Mouse (Mus musculus): ENCODE data around the gene B830017H08Rik. TPM values are rescaled to one million over a fixed set of nuclear protein-coding genes. Genes with fewer than 3 reads are reported as not detected.

Gene B830017H08Rik
- polyA plus RNA-seq, 2 experiments: not detected

DNA sequence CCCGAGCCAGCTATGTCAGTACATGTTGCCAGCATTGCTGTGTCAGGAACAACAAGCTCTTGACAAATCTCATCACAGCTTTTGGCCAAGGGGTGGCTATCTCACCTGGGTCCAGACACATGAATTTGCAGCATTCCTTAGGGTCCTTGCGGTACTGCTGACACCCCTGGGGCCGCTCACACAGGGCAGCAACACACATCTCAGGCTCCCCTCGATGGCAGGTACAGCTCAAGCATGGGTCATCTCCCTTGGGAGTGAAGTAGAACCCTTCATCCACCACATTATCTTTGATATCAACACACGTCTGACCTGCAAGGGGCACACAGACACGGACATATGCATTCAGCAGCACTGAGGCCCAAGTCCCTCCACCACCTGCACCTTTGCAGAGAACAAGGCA, 16.6 kb downstream of the B830017H08Rik start:
- ATAC-seq (ENCODE audit: insufficient read depth) (no peak), DNase-seq (ENCODE audit: low read depth in 3 of 3, low spot score in 3 of 3) (no peak)
- H3K27ac ChIP-seq: no peak overlapping the region
- H3K4me1 ChIP-seq (replicated peaks; ENCODE audit: control insufficient read depth in 2 of 2, insufficient read depth in 2 of 2, low read length in 1 of 2): no peaks in the 10 kb centered on the region
- no peaks in the 10 kb centered on the region for H3K27me3 ChIP-seq (ENCODE audit: control insufficient read depth, insufficient read depth, low read length)
- 78% methylated on average over 6 of the region's 6 CpGs for WGBS (ENCODE audit: insufficient replicate concordance)
- TF ChIP-seq CTCF (IDR thresholded peaks at IDR 0.05; ENCODE audit: low read depth) (no peak), EP300 (IDR thresholded peaks at IDR 0.05; ENCODE audit: low read depth) (no peak)
- no peak overlapping the region for H3K4me2 ChIP-seq (ENCODE audit: low read depth)
- peaks cover 25% of the 10 kb centered on the region for H3K36me3 ChIP-seq (replicated peaks; ENCODE audit: control insufficient read depth, insufficient read depth, low read depth)
- no peak overlapping the region for H3K9ac ChIP-seq (replicated peaks)
- H3K4me3 ChIP-seq (ENCODE audit: insufficient read depth in 1 of 2, low read depth in 2 of 2, low read length in 2 of 2): no peak overlapping the region
- H3K9me3 ChIP-seq (ENCODE audit: control insufficient read depth, low read length): no peaks in the 10 kb centered on the region

DNA sequence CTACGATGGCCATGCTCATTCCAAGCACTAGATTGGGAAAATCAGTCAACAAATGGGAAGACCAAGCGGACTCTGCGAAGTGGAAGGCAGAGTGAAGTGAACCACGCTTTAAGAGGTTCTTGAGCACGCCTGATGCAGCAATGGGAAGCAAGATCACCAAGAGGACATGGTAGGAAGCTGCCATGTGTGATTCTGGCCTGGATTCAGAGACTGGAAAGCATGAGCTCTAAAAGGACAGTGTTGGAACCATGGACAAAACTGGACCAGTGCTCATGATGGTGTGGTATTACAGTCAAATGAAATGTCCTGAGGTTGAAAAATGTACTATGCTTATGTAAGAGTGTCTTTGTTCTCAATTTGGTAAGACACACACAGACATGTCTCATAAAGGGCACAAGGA, 18.4 kb downstream of the B830017H08Rik start:
- TF ChIP-seq EP300 (IDR thresholded peaks at IDR 0.05; ENCODE audit: low read depth) (no peak), CTCF (IDR thresholded peaks at IDR 0.05; ENCODE audit: low read depth) (no peak)
- H3K4me1 ChIP-seq (replicated peaks; ENCODE audit: control insufficient read depth in 2 of 2, insufficient read depth in 2 of 2, low read length in 1 of 2): no peaks in the 10 kb centered on the region
- DNase-seq (ENCODE audit: low read depth in 3 of 3, low spot score in 3 of 3) (no peak), ATAC-seq (ENCODE audit: insufficient read depth) (no peak)
- no peak overlapping the region for H3K4me3 ChIP-seq (ENCODE audit: insufficient read depth in 1 of 2, low read depth in 2 of 2, low read length in 2 of 2)
- H3K27me3 ChIP-seq (ENCODE audit: control insufficient read depth, insufficient read depth, low read length): no peaks in the 10 kb centered on the region
- H3K36me3 ChIP-seq (replicated peaks; ENCODE audit: control insufficient read depth, insufficient read depth, low read depth): peaks cover 25% of the 10 kb centered on the region
- no peak overlapping the region for H3K9ac ChIP-seq (replicated peaks)
- WGBS (ENCODE audit: insufficient replicate concordance): 81% methylated on average over 5 of the region's 5 CpGs
- H3K27ac ChIP-seq: no peak overlapping the region
- H3K4me2 ChIP-seq (ENCODE audit: low read depth): no peak overlapping the region
- H3K9me3 ChIP-seq (ENCODE audit: control insufficient read depth, low read length): no peaks in the 10 kb centered on the region

DNA sequence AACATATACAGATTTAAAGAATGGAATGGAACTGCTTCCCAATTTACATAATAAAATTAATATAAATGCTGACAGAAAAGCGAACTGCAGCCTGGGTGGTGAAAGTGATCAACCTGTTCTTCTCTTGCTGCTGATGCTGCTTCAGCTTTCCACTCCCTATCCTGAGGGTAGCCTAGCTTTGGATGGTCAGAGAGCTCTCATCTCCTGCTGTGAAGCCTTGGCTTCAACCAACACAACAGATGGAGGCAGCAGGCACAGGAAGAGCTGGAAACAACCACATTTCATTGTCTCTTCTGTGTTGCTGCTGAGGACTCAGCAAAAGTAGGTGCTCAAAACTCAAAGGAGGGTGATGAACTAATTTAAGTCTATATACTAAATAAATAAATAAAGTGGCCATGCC, 18.9 kb downstream of the B830017H08Rik start:
- TF ChIP-seq CTCF (IDR thresholded peaks at IDR 0.05; ENCODE audit: low read depth): no peak
- no peak for TF ChIP-seq EP300 (IDR thresholded peaks at IDR 0.05; ENCODE audit: low read depth)
- Histone ChIP-seq H3K27ac (no peak overlapping the region), H3K36me3 (replicated peaks; ENCODE audit: control insufficient read depth, insufficient read depth, low read depth) (peaks cover 30% of the 10 kb centered on the region), H3K9me3 (ENCODE audit: control insufficient read depth, low read length) (no peaks in the 10 kb centered on the region), H3K4me2 (ENCODE audit: low read depth) (no peak overlapping the region), H3K4me3 (ENCODE audit: insufficient read depth in 1 of 2, low read depth in 2 of 2, low read length in 2 of 2) (no peak overlapping the region), H3K4me1 (replicated peaks; ENCODE audit: control insufficient read depth in 2 of 2, insufficient read depth in 2 of 2, low read length in 1 of 2) (no peaks in the 10 kb centered on the region), H3K9ac (replicated peaks) (no peak overlapping the region), H3K27me3 (ENCODE audit: control insufficient read depth, insufficient read depth, low read length) (no peaks in the 10 kb centered on the region)
- 71% methylated on average over 1 of the region's 1 CpGs for WGBS (ENCODE audit: insufficient replicate concordance)
- ATAC-seq (ENCODE audit: insufficient read depth) (no peak), DNase-seq (ENCODE audit: low read depth in 3 of 3, low spot score in 3 of 3) (no peak)

DNA sequence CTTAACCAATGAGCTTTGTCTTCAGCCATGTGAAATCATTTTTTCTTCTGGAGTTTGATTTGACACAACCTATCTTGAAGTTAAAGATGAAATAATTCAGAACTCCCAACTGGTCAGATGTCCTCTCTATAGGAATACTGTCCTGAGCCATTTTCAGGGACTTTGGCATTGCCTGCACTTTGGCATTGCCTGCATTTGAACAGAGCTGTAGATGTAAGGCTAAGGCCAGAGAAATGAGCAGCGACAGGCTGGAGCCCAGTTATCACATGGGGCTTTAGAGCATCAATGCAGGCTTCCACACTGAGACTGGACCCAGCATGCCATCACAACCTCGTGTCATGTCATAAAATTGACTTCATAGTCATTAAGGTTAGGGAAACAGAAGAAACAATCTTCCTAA, 20.3 kb downstream of the B830017H08Rik start:
- TF ChIP-seq CTCF (IDR thresholded peaks at IDR 0.05; ENCODE audit: low read depth) (no peak), EP300 (IDR thresholded peaks at IDR 0.05; ENCODE audit: low read depth) (no peak)
- Histone ChIP-seq H3K4me1 (replicated peaks; ENCODE audit: control insufficient read depth in 2 of 2, insufficient read depth in 2 of 2, low read length in 1 of 2) (no peaks in the 10 kb centered on the region), H3K4me3 (ENCODE audit: insufficient read depth in 1 of 2, low read depth in 2 of 2, low read length in 2 of 2) (no peak overlapping the region), H3K9me3 (ENCODE audit: control insufficient read depth, low read length) (no peaks in the 10 kb centered on the region), H3K27ac (no peak overlapping the region), H3K36me3 (replicated peaks; ENCODE audit: control insufficient read depth, insufficient read depth, low read depth) (peaks cover 40% of the 10 kb centered on the region), H3K4me2 (ENCODE audit: low read depth) (no peak overlapping the region), H3K27me3 (ENCODE audit: control insufficient read depth, insufficient read depth, low read length) (no peaks in the 10 kb centered on the region), H3K9ac (replicated peaks) (no peak overlapping the region)
- ATAC-seq (ENCODE audit: insufficient read depth): no peak
- no peak for DNase-seq (ENCODE audit: low read depth in 3 of 3, low spot score in 3 of 3)
- WGBS (ENCODE audit: insufficient replicate concordance): 83% methylated on average over 2 of the region's 2 CpGs

DNA sequence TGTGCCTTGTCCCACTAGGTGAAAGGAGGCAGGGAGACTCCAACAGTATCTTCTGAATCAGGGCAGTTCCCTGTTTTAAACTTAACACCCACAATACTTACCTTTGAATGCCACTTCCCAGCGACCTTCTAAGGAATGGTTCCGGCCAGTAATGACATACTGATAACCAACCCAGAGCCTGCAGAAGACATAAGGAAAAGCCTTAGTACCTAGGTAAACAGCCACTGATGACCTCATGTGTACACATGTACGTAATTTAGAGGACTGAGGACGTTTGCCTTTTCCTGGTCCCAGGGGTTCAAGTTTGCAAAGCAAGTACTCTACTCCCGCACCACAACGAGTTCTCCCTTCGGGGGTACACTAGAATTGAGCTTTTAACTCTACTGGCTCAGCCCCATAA, 24.2 kb downstream of the B830017H08Rik start:
- peaks cover 34% of the 10 kb centered on the region for H3K36me3 ChIP-seq (replicated peaks; ENCODE audit: control insufficient read depth, insufficient read depth, low read depth)
- no peak overlapping the region for H3K9ac ChIP-seq (replicated peaks)
- TF ChIP-seq EP300 (IDR thresholded peaks at IDR 0.05; ENCODE audit: low read depth): no peak
- no peak for TF ChIP-seq CTCF (IDR thresholded peaks at IDR 0.05; ENCODE audit: low read depth)

More for the DNA sequence above, 24.2 kb downstream of the B830017H08Rik start:
- no peak for DNase-seq (ENCODE audit: low read depth in 3 of 3, low spot score in 3 of 3)
- WGBS (ENCODE audit: insufficient replicate concordance): 76% methylated on average over 7 of the region's 7 CpGs
- Histone ChIP-seq H3K4me2 (ENCODE audit: low read depth) (no peak overlapping the region), H3K4me1 (replicated peaks; ENCODE audit: control insufficient read depth in 2 of 2, insufficient read depth in 2 of 2, low read length in 1 of 2) (no peaks in the 10 kb centered on the region), H3K27me3 (ENCODE audit: control insufficient read depth, insufficient read depth, low read length) (no peaks in the 10 kb centered on the region), H3K9me3 (ENCODE audit: control insufficient read depth, low read length) (no peaks in the 10 kb centered on the region), H3K27ac (no peak overlapping the region), H3K4me3 (ENCODE audit: insufficient read depth in 1 of 2, low read depth in 2 of 2, low read length in 2 of 2) (no peak overlapping the region)
- no peak for ATAC-seq (ENCODE audit: insufficient read depth)

Data from liver, embryonic 14.5 days (tissue).